Mouse (Mus musculus) thymus, adult 2 months (tissue): ENCODE measurements at regions not wholly inside any gene's neighbourhood (a gene's known extent, or its start where the extent isn't known, plus 50 kb on each side); places are given as distances from the start of the nearest gene placed in this dataset.

Source experiments
- CTCF ChIP-seq: fragments of 200-500 bp; IDR thresholded peaks from 2 replicates; pipeline ENCODE4 v1.5.1; 2012; ENCODE audit warnings: mild to moderate bottlenecking, control low read depth, low read length, moderate library complexity, borderline replicate concordance; ENCODE audit not compliant: control insufficient read depth, poor library complexity, insufficient read depth; ENCODE audit errors: extremely low read depth
- POLR2A ChIP-seq: fragments of 200-500 bp; IDR thresholded peaks from 2 replicates; pipeline ENCODE4 v1.6.1; 2012; ENCODE audit warnings: mild to moderate bottlenecking, low read length, control low read depth, moderate library complexity; ENCODE audit not compliant: control insufficient read depth, poor library complexity, insufficient read depth; ENCODE audit errors: extremely low read depth

DNA sequence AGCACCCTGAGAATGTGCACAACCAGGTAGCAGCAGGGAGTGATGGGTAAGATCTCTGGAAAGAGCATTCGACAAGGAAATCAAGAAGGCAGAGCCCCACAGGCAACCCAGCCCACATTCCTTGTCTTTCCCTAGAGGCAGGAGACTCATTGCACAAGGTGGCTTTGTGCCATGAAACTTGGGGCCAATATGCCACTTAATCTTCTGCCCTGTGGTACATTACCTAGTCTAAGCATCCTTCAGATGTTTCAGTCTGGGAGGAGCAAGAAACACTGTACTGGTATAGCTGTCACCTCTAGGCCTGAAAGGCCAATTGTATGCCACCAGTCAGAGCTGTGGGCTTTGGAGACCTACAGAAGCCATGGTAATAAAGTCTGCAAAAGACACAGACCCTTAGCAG lies 522.4 kb upstream of the Lrrc6 start:
- TF ChIP-seq CTCF (no peak), POLR2A (no peak)
